Mouse (Mus musculus) liver, postnatal 0 days (tissue): Measurements from ENCODE around the gene Mecom. TPM values are rescaled to one million over a fixed set of nuclear protein-coding genes. Genes with fewer than 3 reads are reported as not detected.
"Not testable (repeated sequence)": the region's sequence is repeated elsewhere in the genome, so short reads cannot be mapped to it uniquely, and the experiment has no call there.

Source experiments
- ATAC-seq: fragments of 200-750 bp; cut with Nextera tagmentation; 2 replicates; pipeline ENCODE4 v1.8.0; 2017; ENCODE audit warnings: mild to moderate bottlenecking, moderate library complexity
- DNase-seq: peaks from one replicate; pipeline ENCODE4 v3.0.0-alpha.2; 2016
- H3K27ac ChIP-seq: fragments of 300-500 bp; sonication (generic); 2 replicates; pipeline ENCODE4 v1.5.1; 2014; ENCODE audit warnings: antibody characterized with exemption, moderate library complexity, mild to moderate bottlenecking, low read depth
- H3K27me3 ChIP-seq: fragments of 300-500 bp; sonication (generic); 2 replicates; pipeline ENCODE4 v1.6.1; 2014; ENCODE audit warnings: low read length, control low read depth, mixed read lengths; ENCODE audit not compliant: insufficient read depth
- H3K36me3 ChIP-seq: fragments of 300-500 bp; sonication (generic); replicated peaks from 2 replicates; pipeline ENCODE4 v1.6.1; 2014; ENCODE audit warnings: mild to moderate bottlenecking, control low read depth, low read length, moderate library complexity, mixed read lengths; ENCODE audit not compliant: insufficient read depth
- H3K4me1 ChIP-seq: fragments of 300-500 bp; sonication (generic); 2 replicates; pipeline ENCODE4 v1.6.1; 2014; ENCODE audit warnings: antibody characterized with exemption, mild to moderate bottlenecking, control low read depth; ENCODE audit not compliant: insufficient read depth
- H3K4me2 ChIP-seq: fragments of 300-500 bp; sonication (generic); 2 replicates; pipeline ENCODE4 v1.6.1; 2014; ENCODE audit warnings: low read depth, mild to moderate bottlenecking, low read length, moderate library complexity, mixed read lengths
- H3K4me3 ChIP-seq: fragments of 300-500 bp; sonication (generic); 2 replicates; pipeline ENCODE4 v1.5.1; 2014; ENCODE audit warnings: low read depth, low read length
- H3K9ac ChIP-seq: fragments of 300-500 bp; sonication (generic); replicated peaks from 2 replicates; pipeline ENCODE4 v1.6.1; 2014; ENCODE audit warnings: mild to moderate bottlenecking, moderate library complexity
- H3K9me3 ChIP-seq: fragments of 300-500 bp; sonication (generic); 2 replicates; pipeline ENCODE4 v1.6.1; 2016; ENCODE audit warnings: mild to moderate bottlenecking, control low read depth, low read length, mixed read lengths
- CTCF ChIP-seq: sonication (generic); IDR thresholded peaks from 2 replicates; pipeline ENCODE4 v1.5.1; 2016; ENCODE audit warnings: antibody characterized with exemption, low read depth
- EP300 ChIP-seq: IDR thresholded peaks from 2 replicates; pipeline ENCODE4 v1.6.1; 2016; ENCODE audit warnings: antibody characterized with exemption, low read depth, mild to moderate bottlenecking
- WGBS: fragments of 180-500 bp; shearing (Covaris S2); extraction: QIAGEN DNeasy Blood & Tissue Kit; methylation state at CpG from one replicate; pipeline ENCODE4 v1.1.7; 2014; ENCODE audit not compliant: insufficient replicate concordance; 5-methylcytosine and 5-hydroxymethylcytosine counted together
- polyA plus RNA-seq: library from polyadenylated mRNA; unstranded; fragments of >200 nt; fragmentation: Nextera tagmentation; extraction: Ambion mirVana; gene quantifications from 2 replicates; pipeline ENCODE4 v1.2.1, GENCODE M21; 2015

Gene Mecom
- polyA plus RNA-seq, 1 experiment from 2014 or later: 0.89 TPM

- H3K27ac ChIP-seq: no peak overlapping the region
- TF ChIP-seq EP300 (no peak), CTCF (no peak)
- H3K4me2 ChIP-seq: no peak overlapping the region
Measured at GRCm38 (mm10) chr3:30546366-30546765, 1.4 kb downstream of the Mecom start.

GRCm38 (mm10) chr3:30545246-30545645, 2.6 kb downstream of the Mecom start:
- Histone ChIP-seq H3K4me3 (no peak overlapping the region), H3K27ac (no peak overlapping the region), H3K36me3 (no peaks in the 10 kb centered on the region), H3K9ac (no peak overlapping the region), H3K4me2 (no peak overlapping the region), H3K27me3 (no peaks in the 10 kb centered on the region), H3K4me1 (no peaks in the 10 kb centered on the region), H3K9me3 (no peaks in the 10 kb centered on the region)
- ATAC-seq: no peak
- WGBS: 74% methylated on average over 5 of the region's 5 CpGs
- DNase-seq: no peak
- TF ChIP-seq CTCF (no peak), EP300 (no peak)

More at GRCm38 (mm10) chr3:30546366-30546765, 1.4 kb downstream of the Mecom start:
- H3K4me1 ChIP-seq: no peaks in the 10 kb centered on the region
- no peak for DNase-seq
- no peak overlapping the region for H3K4me3 ChIP-seq
- ATAC-seq: no peak
- no peaks in the 10 kb centered on the region for H3K27me3 ChIP-seq
- no peaks in the 10 kb centered on the region for H3K36me3 ChIP-seq
- H3K9ac ChIP-seq: no peak overlapping the region
- no peaks in the 10 kb centered on the region for H3K9me3 ChIP-seq
- WGBS: 54% methylated on average over 13 of the region's 13 CpGs

- Histone ChIP-seq H3K4me1 (no peaks in the 10 kb centered on the region), H3K36me3 (no peaks in the 10 kb centered on the region), H3K27me3 (no peaks in the 10 kb centered on the region), H3K9me3 (no peaks in the 10 kb centered on the region), H3K4me2 (no peak overlapping the region), H3K4me3 (no peak overlapping the region), H3K9ac (no peak overlapping the region), H3K27ac (no peak overlapping the region)
- no peak for ATAC-seq
- TF ChIP-seq EP300 (no peak), CTCF (no peak)
- DNase-seq: no peak
- 51% methylated on average over 5 of the region's 5 CpGs for whole genome bisulfite sequencing
Measured at GRCm38 (mm10) chr3:30544305-30544704, 3.5 kb downstream of the Mecom start.

GRCm38 (mm10) chr3:30535821-30536220, 12.0 kb downstream of the Mecom start:
- no peak for DNase-seq
- 69% methylated on average over 11 of the region's 11 CpGs for WGBS

GRCm38 (mm10) chr3:30520751-30521150, 27.1 kb downstream of the Mecom start:
- H3K4me3 ChIP-seq, ATAC-seq, H3K4me1 ChIP-seq, H3K9me3 ChIP-seq, H3K36me3 ChIP-seq, H3K4me2 ChIP-seq, H3K9ac ChIP-seq, DNase-seq, H3K27ac ChIP-seq: not testable (repeated sequence)
- peaks cover 18% of the 10 kb centered on the region for H3K27me3 ChIP-seq
- 48% methylated on average over 3 of the region's 3 CpGs for WGBS

More at GRCm38 (mm10) chr3:30535821-30536220, 12.0 kb downstream of the Mecom start:
- Histone ChIP-seq H3K4me2 (no peak overlapping the region), H3K4me1 (no peaks in the 10 kb centered on the region), H3K9ac (no peak overlapping the region), H3K27ac (no peak overlapping the region), H3K36me3 (no peaks in the 10 kb centered on the region), H3K9me3 (peaks cover 4% of the 10 kb centered on the region), H3K27me3 (no peaks in the 10 kb centered on the region), H3K4me3 (no peak overlapping the region)
- ATAC-seq: no peak
- TF ChIP-seq EP300: no peak
- no peak for TF ChIP-seq CTCF

GRCm38 (mm10) chr3:30519425-30519824, 28.4 kb downstream of the Mecom start:
- no peaks in the 10 kb centered on the region for H3K36me3 ChIP-seq
- H3K27ac ChIP-seq: no peak overlapping the region
- no peak for DNase-seq
- H3K4me1 ChIP-seq: 0 out of 2 replicates have a peak, but pooled peaks cover 3% of the 10 kb centered on the region
- H3K27me3 ChIP-seq: peaks cover 31% of the 10 kb centered on the region
- H3K4me3 ChIP-seq: no peak overlapping the region
- no peak overlapping the region for H3K4me2 ChIP-seq
- H3K9me3 ChIP-seq: no peaks in the 10 kb centered on the region
- no peak for ATAC-seq
- WGBS: 67% methylated on average over 1 of the region's 1 CpGs
- TF ChIP-seq EP300 (no peak), CTCF (no peak)
- no peak overlapping the region for H3K9ac ChIP-seq

- Histone ChIP-seq H3K9me3 (no peaks in the 10 kb centered on the region), H3K36me3 (no peaks in the 10 kb centered on the region), H3K9ac (no peak overlapping the region), H3K4me1 (0 out of 2 replicates have a peak, but pooled peaks cover 3% of the 10 kb centered on the region), H3K4me2 (no peak overlapping the region), H3K27ac (no peak overlapping the region), H3K4me3 (no peak overlapping the region), H3K27me3 (peaks cover 64% of the 10 kb centered on the region)
- no peak for TF ChIP-seq EP300
- TF ChIP-seq CTCF: no peak
- WGBS: 15% methylated on average over 9 of the region's 9 CpGs
- DNase-seq (no peak), ATAC-seq (no peak)
Measured at GRCm38 (mm10) chr3:30515795-30516170, 32.0 kb downstream of the Mecom start.
